Mouse (Mus musculus) liver, embryonic 14.5 days (tissue): ENCODE data around the gene Dis3l2.

ENCODE experiments used
- CTCF ChIP-seq: IDR thresholded peaks from 2 replicates; pipeline ENCODE4 v1.5.1; 2016; ENCODE audit warnings: antibody characterized with exemption, low read depth, control low read depth
- EP300 ChIP-seq: IDR thresholded peaks from 2 replicates; pipeline ENCODE4 v1.6.1; 2016; ENCODE audit warnings: antibody characterized with exemption, low read depth

DNA sequence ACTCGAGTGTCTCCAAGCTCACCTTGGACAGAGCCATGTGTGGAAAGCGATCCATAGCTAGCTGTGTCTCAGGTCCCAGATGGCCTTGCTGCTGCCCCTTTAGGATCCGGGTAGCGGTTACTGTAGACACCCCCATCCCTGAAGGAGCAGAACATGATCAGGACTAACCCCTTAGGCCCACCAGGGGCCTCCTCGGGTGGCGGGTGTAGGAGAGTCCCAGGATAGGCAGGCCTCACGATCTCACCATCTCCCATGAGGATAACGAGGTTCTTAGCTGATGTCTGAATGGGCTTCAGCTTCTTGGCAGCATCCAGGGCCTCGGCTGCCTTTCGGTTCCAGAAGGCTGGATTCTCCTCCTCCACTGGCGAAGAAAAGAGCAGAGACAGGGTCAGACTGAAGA lies 385.6 kb downstream of the Dis3l2 start:
- TF ChIP-seq CTCF: no peak
- TF ChIP-seq EP300: no peak
